Mouse (Mus musculus): ENCODE data around the gene Trim5. TPM values are rescaled to one million over a fixed set of nuclear protein-coding genes. Genes with fewer than 3 reads are reported as not detected.

Trim5 gene
- polyA plus RNA-seq, 1 experiment from 2014 or later: 0.57 TPM

DNA sequence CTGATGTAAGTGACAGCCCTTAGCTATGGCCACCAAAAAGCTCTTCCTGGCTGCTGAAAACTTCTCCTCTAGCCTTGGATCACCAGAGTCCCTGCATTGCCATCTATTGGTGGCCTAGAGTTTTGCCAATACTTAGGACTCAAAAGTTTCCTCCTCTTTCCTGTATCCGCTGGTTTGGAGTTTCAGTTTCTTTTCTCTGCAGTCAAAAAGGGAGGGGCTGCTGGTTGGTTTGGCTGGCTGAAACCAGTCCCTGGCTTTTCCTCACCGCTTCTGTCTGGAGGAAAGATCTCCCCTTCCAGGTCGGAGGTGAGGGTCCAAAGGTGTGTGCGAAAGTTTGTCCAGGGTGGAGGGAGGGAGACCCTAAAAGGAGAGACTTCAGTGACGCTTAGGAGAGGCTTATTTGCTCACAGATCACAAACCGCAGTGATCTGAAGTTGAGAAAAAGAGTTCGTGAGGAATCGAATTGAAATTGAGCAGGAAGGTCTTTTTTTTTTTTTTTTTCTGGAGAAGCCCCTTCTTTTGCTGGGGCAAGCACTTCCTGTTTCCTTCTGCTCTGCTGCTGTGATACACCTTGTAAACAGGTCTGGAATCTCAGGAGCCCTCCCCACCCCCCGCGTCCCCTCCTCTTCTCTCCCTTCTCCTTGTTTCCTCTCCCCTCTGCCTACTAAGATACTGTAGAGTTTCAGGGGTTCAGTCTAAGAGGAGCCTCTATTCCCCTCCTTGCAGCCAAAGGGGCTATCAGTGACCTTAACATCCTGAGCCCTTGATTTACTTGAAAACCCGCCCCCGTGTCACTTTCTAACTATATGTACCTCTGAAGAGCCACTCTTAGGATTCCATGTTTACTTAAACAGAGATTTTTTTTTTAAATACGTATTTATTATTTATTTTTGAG is 43.4 kb downstream of the Trim5 start, which contains the start of gene Trim34a:
Gene Trim34a (plus strand): TSS at position 171 of the 895 bp plus-strand sequence.
- Histone ChIP-seq H3K9me3 (no peaks in the 10 kb centered on the region), H3K4me1 (peaks cover 7% of the 10 kb centered on the region; the same call in 1 of the 2 replicates), H3K9ac (peak within 1 kb of the TSS; percentile 88), H3K36me3 (no peaks in the 10 kb centered on the region), H3K4me3 (peak within 1 kb of the TSS; percentile 74), H3K27ac (replicated peaks) (peak within 1 kb of the TSS; percentile 76), H3K27me3 (replicated peaks) (no peaks in the 10 kb centered on the region), H3K4me2 (peak within 1 kb of the TSS; percentile 73)
- ATAC-seq (ENCODE audit: extremely low read depth, insufficient number of reproducible peaks, low FRiP score, low TSS enrichment): no peak
- 8% methylated on average over 13 of the region's 13 CpGs for WGBS

GRCm38 (mm10) chr7:104243616-104244015 is 44.3 kb downstream of the Trim5 start:
- WGBS: 42% methylated on average over 1 of the region's 1 CpGs
- Histone ChIP-seq H3K27me3 (replicated peaks) (no peaks in the 10 kb centered on the region), H3K9ac (no peak overlapping the region), H3K36me3 (no peaks in the 10 kb centered on the region), H3K27ac (replicated peaks) (no peak overlapping the region), H3K4me2 (peak overlapping the region; percentile 73), H3K9me3 (no peaks in the 10 kb centered on the region), H3K4me3 (no peak overlapping the region), H3K4me1 (peaks cover 7% of the 10 kb centered on the region; the same call in 1 of the 2 replicates)
- ATAC-seq (ENCODE audit: extremely low read depth, insufficient number of reproducible peaks, low FRiP score, low TSS enrichment): no peak

GRCm38 (mm10) chr7:104240857-104241256 is 47.0 kb downstream of the Trim5 start:
- Histone ChIP-seq H3K27ac (replicated peaks) (no peak overlapping the region), H3K4me1 (peaks cover 7% of the 10 kb centered on the region; the same call in 1 of the 2 replicates), H3K36me3 (no peaks in the 10 kb centered on the region), H3K4me2 (no peak overlapping the region), H3K9ac (no peak overlapping the region), H3K9me3 (no peaks in the 10 kb centered on the region), H3K4me3 (no peak overlapping the region), H3K27me3 (replicated peaks) (no peaks in the 10 kb centered on the region)
- no peak for ATAC-seq (ENCODE audit: extremely low read depth, insufficient number of reproducible peaks, low FRiP score, low TSS enrichment)

DNA sequence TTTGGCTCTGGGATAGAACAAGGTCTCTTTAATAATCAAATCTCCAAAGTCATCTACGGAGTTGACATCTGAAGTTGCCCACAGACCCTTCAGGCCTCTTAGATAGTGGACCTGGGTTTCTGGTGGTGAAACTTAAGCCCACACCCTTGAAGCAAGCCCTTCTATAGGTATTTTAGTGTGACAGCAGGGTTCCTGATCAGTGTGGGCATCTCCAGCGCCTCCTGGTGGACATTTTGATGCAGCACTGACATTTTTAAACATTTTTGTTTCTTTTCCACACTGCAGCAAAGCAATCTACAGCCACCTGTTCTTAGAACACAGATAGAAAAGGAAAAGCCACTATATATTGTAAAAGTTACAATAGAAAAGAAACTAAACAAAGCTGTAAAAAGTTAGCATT is 56.7 kb downstream of the Trim5 start:
- WGBS: 27% methylated on average over 2 of the region's 2 CpGs

GRCm38 (mm10) chr7:104218701-104219569 is 69.0 kb downstream of the Trim5 start, which contains the start of gene Trim6:
Gene Trim6, plus strand, starts transcription at chr7:104218793.
- Histone ChIP-seq H3K4me3 (peak within 1 kb of the TSS; percentile 61), H3K27ac (replicated peaks) (peak within 1 kb of the TSS; percentile 62), H3K9me3 (no peaks in the 10 kb centered on the region), H3K27me3 (replicated peaks) (no peaks in the 10 kb centered on the region), H3K36me3 (no peaks in the 10 kb centered on the region), H3K4me1 (peaks cover 5% of the 10 kb centered on the region), H3K9ac (peak within 1 kb of the TSS; percentile 79), H3K4me2 (peak within 1 kb of the TSS; percentile 81)
- under 1% methylated on average over 37 of the region's 37 CpGs for WGBS
- ATAC-seq (ENCODE audit: extremely low read depth, insufficient number of reproducible peaks, low FRiP score, low TSS enrichment): peak; percentile 76; the same call in 1 of the 2 replicates

More for the DNA sequence above, 56.7 kb downstream of the Trim5 start:
- no peak overlapping the region for H3K9ac ChIP-seq
- no peak overlapping the region for H3K4me2 ChIP-seq
- H3K4me1 ChIP-seq: no peaks in the 10 kb centered on the region
- no peaks in the 10 kb centered on the region for H3K27me3 ChIP-seq (replicated peaks)
- no peak overlapping the region for H3K4me3 ChIP-seq
- no peaks in the 10 kb centered on the region for H3K9me3 ChIP-seq
- no peak for ATAC-seq (ENCODE audit: extremely low read depth, insufficient number of reproducible peaks, low FRiP score, low TSS enrichment)
- H3K27ac ChIP-seq (replicated peaks): no peak overlapping the region
- peaks cover 30% of the 10 kb centered on the region for H3K36me3 ChIP-seq

DNA sequence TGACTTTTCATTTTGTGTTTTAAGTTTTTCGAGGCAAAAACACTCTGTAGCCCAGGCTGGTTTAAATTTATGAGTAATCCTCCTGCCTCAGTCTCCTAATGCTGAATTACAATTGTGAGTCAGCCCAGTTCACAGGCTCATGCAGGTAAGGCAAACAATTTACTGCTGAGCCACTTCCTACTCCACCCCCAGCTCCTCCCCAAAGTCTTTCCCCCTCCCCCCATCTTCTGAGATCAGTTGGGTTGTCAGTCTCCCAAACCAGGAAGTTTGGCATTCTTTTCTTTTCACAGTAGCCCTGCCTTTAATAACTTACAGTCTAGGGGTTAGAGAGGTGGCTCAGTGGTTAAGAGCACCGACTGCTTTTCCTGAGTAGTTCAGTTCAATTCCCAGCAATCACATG is 70.0 kb downstream of the Trim5 start:
- Histone ChIP-seq H3K9ac (no peak overlapping the region), H3K4me1 (peaks cover 5% of the 10 kb centered on the region), H3K4me3 (no peak overlapping the region), H3K27me3 (replicated peaks) (no peaks in the 10 kb centered on the region), H3K27ac (replicated peaks) (no peak overlapping the region), H3K4me2 (no peak overlapping the region), H3K9me3 (no peaks in the 10 kb centered on the region), H3K36me3 (no peaks in the 10 kb centered on the region)
- ATAC-seq (ENCODE audit: extremely low read depth, insufficient number of reproducible peaks, low FRiP score, low TSS enrichment): no peak
- WGBS: 63% methylated on average over 2 of the region's 2 CpGs

DNA sequence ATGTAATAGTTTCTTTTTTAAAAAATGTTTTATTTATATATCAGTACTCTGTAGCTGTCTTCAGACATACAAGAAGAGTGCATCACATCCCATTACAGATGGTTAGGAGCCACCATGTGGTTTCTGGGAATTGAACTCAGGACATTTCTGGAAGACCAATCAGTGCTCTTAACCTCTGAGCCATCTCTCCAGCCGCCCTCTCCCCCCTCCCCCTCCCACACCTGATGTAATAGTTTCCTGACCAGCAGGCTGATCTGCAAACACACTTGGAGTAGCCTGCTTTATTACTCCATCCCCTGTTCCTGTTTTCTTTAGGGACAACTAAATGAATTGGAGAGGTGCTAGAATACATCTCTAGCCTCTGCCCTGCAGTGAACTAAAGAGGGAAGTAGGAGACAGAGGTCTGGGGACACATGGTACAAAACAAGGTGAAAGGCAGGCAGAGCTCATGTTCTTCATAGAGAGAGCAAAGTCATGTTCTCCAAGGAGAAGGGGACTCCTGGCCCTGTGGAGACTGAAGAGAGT is 71.8 kb downstream of the Trim5 start:
- ATAC-seq (ENCODE audit: extremely low read depth, insufficient number of reproducible peaks, low FRiP score, low TSS enrichment): no peak
- Histone ChIP-seq H3K9ac (no peak overlapping the region), H3K4me3 (no peak overlapping the region), H3K36me3 (no peaks in the 10 kb centered on the region), H3K4me2 (no peak overlapping the region), H3K4me1 (peaks cover 5% of the 10 kb centered on the region), H3K27ac (replicated peaks) (no peak overlapping the region), H3K9me3 (no peaks in the 10 kb centered on the region), H3K27me3 (replicated peaks) (no peaks in the 10 kb centered on the region)
- WGBS: 39% methylated on average over 1 of the region's 1 CpGs

Other genes starting within 250 kb of the Trim5 start
- gene Olfr642, start 235.4 kb downstream of the Trim5 start, polyA plus RNA-seq (2015; fragmentation: Nextera tagmentation; extraction: Ambion mirVana): not detected in 2 replicates
- not detected in 2 replicates for gene 4930516K23Rik, start 226.6 kb downstream of the Trim5 start, polyA plus RNA-seq (2015; fragmentation: Nextera tagmentation; extraction: Ambion mirVana)
- gene Olfr644, start 216.2 kb downstream of the Trim5 start, polyA plus RNA-seq (2015; fragmentation: Nextera tagmentation; extraction: Ambion mirVana): not detected in 2 replicates
- gene Olfr645, start 202.6 kb downstream of the Trim5 start, polyA plus RNA-seq (2015; fragmentation: Nextera tagmentation; extraction: Ambion mirVana): not detected in 2 replicates
- not detected in 2 replicates for gene Olfr646, start 183.2 kb downstream of the Trim5 start, polyA plus RNA-seq (2015; fragmentation: Nextera tagmentation; extraction: Ambion mirVana)
- not detected in 2 replicates for gene Ubqln5, start 158.3 kb downstream of the Trim5 start, polyA plus RNA-seq (2015; fragmentation: Nextera tagmentation; extraction: Ambion mirVana)
- not detected in 2 replicates for gene Olfr643, start 150.7 kb downstream of the Trim5 start, polyA plus RNA-seq (2015; fragmentation: Nextera tagmentation; extraction: Ambion mirVana)
- not detected in 2 replicates for gene Ubqln3, start 144.8 kb downstream of the Trim5 start, polyA plus RNA-seq (2015; fragmentation: Nextera tagmentation; extraction: Ambion mirVana)
- not detected in 2 replicates for gene Ubqlnl, start 137.5 kb downstream of the Trim5 start, polyA plus RNA-seq (2015; fragmentation: Nextera tagmentation; extraction: Ambion mirVana)
- gene Olfm5, start 123.3 kb downstream of the Trim5 start, polyA plus RNA-seq (2015; fragmentation: Nextera tagmentation; extraction: Ambion mirVana): not detected in 2 replicates
- 0.12 and 0.19 TPM in 2 replicates for gene Olfr648, start 104.7 kb downstream of the Trim5 start, polyA plus RNA-seq (2015; fragmentation: Nextera tagmentation; extraction: Ambion mirVana)
- not detected in 2 replicates for gene Olfr649, start 92.1 kb downstream of the Trim5 start, polyA plus RNA-seq (2015; fragmentation: Nextera tagmentation; extraction: Ambion mirVana)
- gene Trim6, start 69.3 kb downstream of the Trim5 start, polyA plus RNA-seq (2015; fragmentation: Nextera tagmentation; extraction: Ambion mirVana): 2.8 TPM in 2 replicates
- 2.1 and 2.4 TPM in 2 replicates for gene Trim34a, start 43.6 kb downstream of the Trim5 start, polyA plus RNA-seq (2015; fragmentation: Nextera tagmentation; extraction: Ambion mirVana)
- gene Trim12a, start 27.4 kb upstream of the Trim5 start, polyA plus RNA-seq (2015; fragmentation: Nextera tagmentation; extraction: Ambion mirVana): 7.6 and 8.8 TPM in 2 replicates
- 0.13 TPM in 1 of 2 replicates, not detected in the other for gene Trim34b, start 41.4 kb upstream of the Trim5 start, polyA plus RNA-seq (2015; fragmentation: Nextera tagmentation; extraction: Ambion mirVana)
- 2.3 and 2.6 TPM in 2 replicates for gene Trim12c, start 65.3 kb upstream of the Trim5 start, polyA plus RNA-seq (2015; fragmentation: Nextera tagmentation; extraction: Ambion mirVana)
- gene Trim30b, start 81.8 kb upstream of the Trim5 start, polyA plus RNA-seq (2015; fragmentation: Nextera tagmentation; extraction: Ambion mirVana): 0.20 and 0.22 TPM in 2 replicates
- gene Trim30c, start 112.7 kb upstream of the Trim5 start, polyA plus RNA-seq (2015; fragmentation: Nextera tagmentation; extraction: Ambion mirVana): 0.11 and 0.16 TPM in 2 replicates
- 1.0 TPM in 2 replicates for gene Trim30a, start 177.1 kb upstream of the Trim5 start, polyA plus RNA-seq (2015; fragmentation: Nextera tagmentation; extraction: Ambion mirVana)
- gene Trim30d, start 219.8 kb upstream of the Trim5 start, polyA plus RNA-seq (2015; fragmentation: Nextera tagmentation; extraction: Ambion mirVana): 0.21 and 0.47 TPM in 2 replicates

Data from heart, embryonic 13.5 days (tissue).